8 mouse cellular contexts compared by ENCODE assay signal in genomic region chr17:35236390-35236746, GRCm38 (mm10). TPM values are rescaled to one million over a fixed set of nuclear protein-coding genes. Genes with fewer than 3 reads are reported as not detected.
DNase-seq lines count a peak whose midpoint lies in the region; ATAC-seq and TF ChIP-seq lines count a peak whose summit lies in the region.

No protein-coding gene starts in this region.

- H3K9me3 ChIP-seq in hindbrain, embryonic 10.5 days = no peaks in the 10 kb centered on the region
- H3K9me3 ChIP-seq in lung, embryonic 15.5 days = no peaks in the 10 kb centered on the region

- peak; percentile 88 for TF ChIP-seq CTCF in olfactory bulb, adult 2 months (IDR thresholded peaks at IDR 0.05; ENCODE audit: insufficient read depth, low read depth, low read length)

- H3K4me3 ChIP-seq in hindbrain, embryonic 10.5 days = peak overlapping the region; percentile 74
- peak overlapping the region; percentile 66 for H3K4me3 ChIP-seq in lung, embryonic 15.5 days
- peak overlapping the region; percentile 72 for H3K4me3 ChIP-seq in olfactory bulb, adult 2 months (ENCODE audit: insufficient read depth, low read depth, low read length)

- H3K4me1 ChIP-seq in hindbrain, embryonic 10.5 days (replicated peaks) = peaks cover 52% of the 10 kb centered on the region
- peaks cover 45% of the 10 kb centered on the region for H3K4me1 ChIP-seq in lung, embryonic 15.5 days
- peaks cover 21% of the 10 kb centered on the region for H3K4me1 ChIP-seq in olfactory bulb, adult 2 months (ENCODE audit: control insufficient read depth, insufficient read depth, low read length)

- no peak for TF ChIP-seq POLR2A in olfactory bulb, adult 2 months (IDR thresholded peaks at IDR 0.05; ENCODE audit: insufficient read depth, low read depth, low read length)

- H3K27me3 ChIP-seq in hindbrain, embryonic 10.5 days (ENCODE audit: insufficient read depth, poor library complexity, severe bottlenecking) = no peaks in the 10 kb centered on the region
- H3K27me3 ChIP-seq in lung, embryonic 15.5 days = no peaks in the 10 kb centered on the region

- H3K4me2 ChIP-seq in lung, embryonic 15.5 days = peak overlapping the region; percentile 88

- H3K9ac ChIP-seq in lung, embryonic 15.5 days = peak overlapping the region; percentile 85

- peak; percentile 91 for DNase-seq in Muller cell, postnatal 12 days (ENCODE audit: inconsistent ontology term)
- peak; percentile 99 for DNase-seq in cerebellum, adult 9-10 months
- peak; percentile 97 for DNase-seq in hindbrain, embryonic 10.5 days (ENCODE audit: low spot score)
- DNase-seq in layer of hippocampus, adult 9-10 months (ENCODE audit: low spot score) = peak; percentile 96
- peak; percentile 94 for DNase-seq in thymus, adult 18-20 months

- WGBS in hindbrain, embryonic 10.5 days = under 1% methylated on average over 18 of the region's 18 CpGs
- WGBS in lung, embryonic 15.5 days = 1% methylated on average over 18 of the region's 18 CpGs
- under 1% methylated on average over 18 of the region's 18 CpGs for WGBS in olfactory bulb, adult 2 months

- peak; percentile 76 for ATAC-seq in frontal cortex, adult (ENCODE audit: low TSS enrichment)
- peak; percentile 40 for ATAC-seq in lung, embryonic 15.5 days (ENCODE audit: borderline replicate concordance, extremely low read depth, low FRiP score, low TSS enrichment)

- H3K36me3 ChIP-seq in hindbrain, embryonic 10.5 days = peaks cover 21% of the 10 kb centered on the region
- peaks cover 4% of the 10 kb centered on the region for H3K36me3 ChIP-seq in lung, embryonic 15.5 days

- H3K27ac ChIP-seq in hindbrain, embryonic 10.5 days = peak overlapping the region; percentile 98
- H3K27ac ChIP-seq in lung, embryonic 15.5 days = peak overlapping the region; percentile 97
- peak overlapping the region; percentile 90 for H3K27ac ChIP-seq in olfactory bulb, adult 2 months (ENCODE audit: insufficient read depth, low read depth, low read length)

RNA-seq across cellular contexts. Expression of gene Nfkbil1, which starts 0.8 kb away (rescaled TPM):
- polyA plus RNA-seq in hindbrain, embryonic 10.5 days (2016; fragmentation: Nextera tagmentation; extraction: Ambion mirVana) = 10.2 and 11.6 TPM in 2 replicates
- 13.2 and 13.4 TPM in 2 replicates for polyA plus RNA-seq in lung, embryonic 15.5 days (2015; fragmentation: Nextera tagmentation; extraction: Ambion mirVana)
- not detected in 2 replicates for polyA plus RNA-seq in olfactory bulb, adult 2 months (2012; ENCODE audit: insufficient read depth, insufficient read length, low replicate concordance, missing spikeins)

RNA-seq across cellular contexts. Expression of gene Atp6v1g2, which starts 2.9 kb away (rescaled TPM):
- 7.6 and 12.9 TPM in 2 replicates for polyA plus RNA-seq in hindbrain, embryonic 10.5 days (2016; fragmentation: Nextera tagmentation; extraction: Ambion mirVana)
- polyA plus RNA-seq in lung, embryonic 15.5 days (2015; fragmentation: Nextera tagmentation; extraction: Ambion mirVana) = 3.4 and 4.3 TPM in 2 replicates
- not detected in 2 replicates for polyA plus RNA-seq in olfactory bulb, adult 2 months (2012; ENCODE audit: insufficient read depth, insufficient read length, low replicate concordance, missing spikeins)

RNA-seq across cellular contexts. Expression of gene Ddx39b, which starts 5.2 kb away (rescaled TPM):
- polyA plus RNA-seq in hindbrain, embryonic 10.5 days (2016; fragmentation: Nextera tagmentation; extraction: Ambion mirVana) = 661 and 692 TPM in 2 replicates
- polyA plus RNA-seq in lung, embryonic 15.5 days (2015; fragmentation: Nextera tagmentation; extraction: Ambion mirVana) = 512 and 523 TPM in 2 replicates
- polyA plus RNA-seq in olfactory bulb, adult 2 months (2012; ENCODE audit: insufficient read depth, insufficient read length, low replicate concordance, missing spikeins) = 290 and 359 TPM in 2 replicates

RNA-seq across cellular contexts. Expression of gene Gm16181, which starts 15.7 kb away (rescaled TPM):
- 0.42 and 0.46 TPM in 2 replicates for polyA plus RNA-seq in hindbrain, embryonic 10.5 days (2016; fragmentation: Nextera tagmentation; extraction: Ambion mirVana)
- 0.70 and 0.75 TPM in 2 replicates for polyA plus RNA-seq in lung, embryonic 15.5 days (2015; fragmentation: Nextera tagmentation; extraction: Ambion mirVana)
- polyA plus RNA-seq in olfactory bulb, adult 2 months (2012; ENCODE audit: insufficient read depth, insufficient read length, low replicate concordance, missing spikeins) = not detected in 2 replicates

RNA-seq across cellular contexts. Expression of gene H2-D1, which starts 26.2 kb away (rescaled TPM):
- polyA plus RNA-seq in hindbrain, embryonic 10.5 days (2016; fragmentation: Nextera tagmentation; extraction: Ambion mirVana) = 54.3 and 60.1 TPM in 2 replicates
- 114 and 138 TPM in 2 replicates for polyA plus RNA-seq in lung, embryonic 15.5 days (2015; fragmentation: Nextera tagmentation; extraction: Ambion mirVana)
- polyA plus RNA-seq in olfactory bulb, adult 2 months (2012; ENCODE audit: insufficient read depth, insufficient read length, low replicate concordance, missing spikeins) = 345 and 592 TPM in 2 replicates

Comparison
In these comparisons a context has a peak if more than half of its experiments do, and no peak if none do; other contexts are left out.
1. Peak in every context shown above with its lines: DNase-seq, ATAC-seq, H3K4me3 ChIP-seq and H3K27ac ChIP-seq.
2. RNA of gene Nfkbil1, which starts 0.8 kb away (polyA plus RNA-seq): 13.2 to 13.4 TPM in lung, embryonic 15.5 days and 10.2 to 11.6 TPM in hindbrain, embryonic 10.5 days; not detected in olfactory bulb, adult 2 months; every median in the first group is over 10 times any median in the second.